In the genomic region with DNA sequence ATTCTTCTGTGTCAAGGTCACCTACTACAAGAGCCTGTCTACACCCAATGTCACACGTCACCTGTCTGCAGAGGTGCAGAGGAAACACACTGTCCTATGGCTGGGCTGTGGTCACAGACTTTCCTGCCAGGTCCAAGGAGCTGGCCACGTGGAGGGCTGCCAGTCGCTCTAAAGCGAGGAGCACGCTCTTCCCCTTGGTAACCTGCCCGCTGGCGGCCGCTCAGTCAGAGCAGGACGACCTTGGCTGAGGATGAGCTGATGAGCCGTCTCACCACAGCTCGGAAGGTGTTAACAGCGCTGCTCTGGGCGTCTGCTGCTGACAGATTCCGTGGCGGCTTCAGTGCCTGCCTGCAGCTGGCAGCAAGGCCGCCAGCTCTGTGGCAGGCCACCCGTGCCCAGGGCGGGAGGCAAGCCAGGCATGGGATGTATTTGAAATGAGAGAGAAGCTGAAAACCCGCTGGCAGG, we compare ENCODE assay signal across 8 mouse cellular contexts. TPM values are rescaled to one million over a fixed set of nuclear protein-coding genes. Genes with fewer than 3 reads are reported as not detected.
DNase-seq lines count a peak whose midpoint lies in the region; ATAC-seq and TF ChIP-seq lines count a peak whose summit lies in the region.

No protein-coding gene starts in this region.

- H3K4me3 ChIP-seq in E14TG2a.4 (replicated peaks; ENCODE audit: low read length) = peak overlapping the region; percentile 67
- H3K4me3 ChIP-seq in forebrain, embryonic 12.5 days (replicated peaks) = no peak overlapping the region
- no peak overlapping the region for H3K4me3 ChIP-seq in heart, embryonic 14.5 days (ENCODE audit: control insufficient read depth in 1 of 2, insufficient read depth in 1 of 2, low read depth in 1 of 2, low read length in 2 of 2)
- H3K4me3 ChIP-seq in midbrain, postnatal 0 days (ENCODE audit: low read depth, low read length) = no peak overlapping the region

- H3K9me3 ChIP-seq in E14TG2a.4 (ENCODE audit: low read length) = no peaks in the 10 kb centered on the region
- no peaks in the 10 kb centered on the region for H3K9me3 ChIP-seq in forebrain, embryonic 12.5 days
- H3K9me3 ChIP-seq in heart, embryonic 14.5 days (ENCODE audit: control insufficient read depth, low read length) = no peaks in the 10 kb centered on the region
- no peaks in the 10 kb centered on the region for H3K9me3 ChIP-seq in midbrain, postnatal 0 days (ENCODE audit: low read length)

- H3K4me2 ChIP-seq in forebrain, embryonic 12.5 days = no peak overlapping the region
- H3K4me2 ChIP-seq in heart, embryonic 14.5 days (ENCODE audit: low read length) = peak overlapping the region; percentile 19; the same call in 1 of the 2 replicates
- H3K4me2 ChIP-seq in midbrain, postnatal 0 days (ENCODE audit: low read depth, low read length, poor library complexity, severe bottlenecking) = no peak overlapping the region

- H3K4me1 ChIP-seq in E14TG2a.4 (replicated peaks; ENCODE audit: low read depth, low read length) = peaks cover 54% of the 10 kb centered on the region
- peaks cover 18% of the 10 kb centered on the region for H3K4me1 ChIP-seq in forebrain, embryonic 12.5 days
- peaks cover 10 to 19% of the 10 kb centered on the region in 2 experiments for H3K4me1 ChIP-seq in heart, embryonic 14.5 days (ENCODE audit: control insufficient read depth in 2 of 2, insufficient read depth in 2 of 2, low read length in 2 of 2)
- peaks cover 15% of the 10 kb centered on the region for H3K4me1 ChIP-seq in midbrain, postnatal 0 days (ENCODE audit: insufficient read depth, low read length)

- H3K9ac ChIP-seq in forebrain, embryonic 12.5 days = no peak overlapping the region
- H3K9ac ChIP-seq in heart, embryonic 14.5 days (ENCODE audit: low read length) = 0 out of 2 replicates have a peak overlapping the region, but pooled peaks have one; percentile 32
- no peak overlapping the region for H3K9ac ChIP-seq in midbrain, postnatal 0 days (replicated peaks; ENCODE audit: low read length, poor library complexity, severe bottlenecking)

- 74% methylated on average over 19 of the region's 19 CpGs for WGBS in forebrain, embryonic 12.5 days
- WGBS in heart, embryonic 14.5 days = 36% methylated on average over 19 of the region's 19 CpGs
- WGBS in midbrain, postnatal 0 days = 63% methylated on average over 19 of the region's 19 CpGs

- peak overlapping the region; percentile 89 for H3K27ac ChIP-seq in forebrain, embryonic 12.5 days
- H3K27ac ChIP-seq in heart, embryonic 14.5 days (replicated peaks in 1 of 2; ENCODE audit: control insufficient read depth in 1 of 2, insufficient read depth in 1 of 2, low read depth in 2 of 2, low read length in 2 of 2) = peak overlapping the region; percentile 74 to 78
- H3K27ac ChIP-seq in midbrain, postnatal 0 days (ENCODE audit: low read depth, low read length) = peak overlapping the region; percentile 86

- peaks cover 38% of the 10 kb centered on the region for H3K36me3 ChIP-seq in E14TG2a.4 (ENCODE audit: insufficient read depth, low read length)
- H3K36me3 ChIP-seq in forebrain, embryonic 12.5 days (replicated peaks) = peaks cover 13% of the 10 kb centered on the region; the same call in 1 of the 2 replicates
- peaks cover 25% of the 10 kb centered on the region for H3K36me3 ChIP-seq in heart, embryonic 14.5 days (ENCODE audit: control insufficient read depth, insufficient read depth, low read length)
- peaks cover 9% of the 10 kb centered on the region; the same call in 1 of the 2 replicates for H3K36me3 ChIP-seq in midbrain, postnatal 0 days (ENCODE audit: insufficient read depth, low read length)

- no peaks in the 10 kb centered on the region for H3K27me3 ChIP-seq in E14TG2a.4 (ENCODE audit: insufficient read depth, low read length)
- H3K27me3 ChIP-seq in forebrain, embryonic 12.5 days = no peaks in the 10 kb centered on the region
- no peaks in the 10 kb centered on the region for H3K27me3 ChIP-seq in heart, embryonic 14.5 days (ENCODE audit: control insufficient read depth, insufficient read depth, low read length)
- no peaks in the 10 kb centered on the region for H3K27me3 ChIP-seq in midbrain, postnatal 0 days (ENCODE audit: insufficient read depth, low read length)

- DNase-seq in adrenal gland, adult 8-10 months = peak; percentile 58
- peak; percentile 28 to 51 for DNase-seq in kidney, postnatal 4 days
- peak; percentile 85 for DNase-seq in midbrain, postnatal 0 days (ENCODE audit: low spot score)
- no peak for DNase-seq in urinary bladder, postnatal 25 days (ENCODE audit: low spot score)

- peak; percentile 15; the same call in 1 of the 2 replicates for ATAC-seq in forebrain, embryonic 12.5 days (ENCODE audit: low FRiP score)
- peak; percentile 60 for ATAC-seq in heart, embryonic 14.5 days (ENCODE audit: insufficient number of reproducible peaks, insufficient read depth, low FRiP score, low read depth)
- peak; percentile 28; the same call in 1 of the 2 replicates for ATAC-seq in midbrain, postnatal 0 days (ENCODE audit: low FRiP score)
- ATAC-seq in erythroid progenitor cell, adult 5-6 weeks (replicated peaks; ENCODE audit: low FRiP score, poor library complexity, severe bottlenecking) = no peak

- TF ChIP-seq CTCF in E14TG2a.4 (conservative IDR thresholded peaks at IDR 0.05; ENCODE audit: low read length) = no peak
- no peak for TF ChIP-seq CTCF in midbrain, postnatal 0 days (IDR thresholded peaks at IDR 0.05)

RNA-seq across cellular contexts. Expression of a gene that starts 25.6 kb away (rescaled TPM):
- total RNA-seq in adrenal gland, adult 8-10 months (2022) = 100 to 1,000 TPM in 1 of 4 experiments, 10 to 100 TPM in 3; 83.4 to 109 (median 96.9) TPM
- 41.6 and 44.1 TPM in 2 replicates for polyA plus RNA-seq in forebrain, embryonic 12.5 days (2016; fragmentation: Nextera tagmentation; extraction: Ambion mirVana)
- 44.0 and 50.6 TPM in 2 replicates for polyA plus RNA-seq in heart, embryonic 14.5 days (2014; fragmentation: Nextera tagmentation; extraction: Ambion mirVana)
- 6.4 and 8.8 TPM in 2 replicates for total RNA-seq in midbrain, postnatal 0 days (2014; rRNA removed)
- polyA plus RNA-seq in midbrain, postnatal 0 days (2015; fragmentation: Nextera tagmentation; extraction: Ambion mirVana) = 23.4 and 23.6 TPM in 2 replicates
- 11.5 and 14.7 TPM in 2 replicates for total RNA-seq in erythroid progenitor cell, adult 5-6 weeks (2015; ENCODE audit: low replicate concordance)
- 3.1 and 7.7 TPM in 2 replicates for total RNA-seq in erythroid progenitor cell, adult 5-6 weeks (2017; ENCODE audit: low replicate concordance)

RNA-seq across cellular contexts. Expression of a gene that starts 49.7 kb away (rescaled TPM):
- 10 to 100 TPM; 41.7 to 51.0 (median 46.9) TPM for total RNA-seq in adrenal gland, adult 8-10 months (2022)
- polyA plus RNA-seq in forebrain, embryonic 12.5 days (2016; fragmentation: Nextera tagmentation; extraction: Ambion mirVana) = 40.4 and 41.5 TPM in 2 replicates
- 33.8 and 34.8 TPM in 2 replicates for polyA plus RNA-seq in heart, embryonic 14.5 days (2014; fragmentation: Nextera tagmentation; extraction: Ambion mirVana)
- 53.2 and 54.4 TPM in 2 replicates for total RNA-seq in midbrain, postnatal 0 days (2014; rRNA removed)
- 37.9 and 38.8 TPM in 2 replicates for polyA plus RNA-seq in midbrain, postnatal 0 days (2015; fragmentation: Nextera tagmentation; extraction: Ambion mirVana)
- total RNA-seq in erythroid progenitor cell, adult 5-6 weeks (2015; ENCODE audit: low replicate concordance) = 22.3 and 29.8 TPM in 2 replicates
- total RNA-seq in erythroid progenitor cell, adult 5-6 weeks (2017; ENCODE audit: low replicate concordance) = 17.1 and 25.2 TPM in 2 replicates

RNA-seq across cellular contexts. Expression of a gene that starts 51.0 kb away (rescaled TPM):
- 10 to 100 TPM; 25.6 to 27.2 (median 26.4) TPM for total RNA-seq in adrenal gland, adult 8-10 months (2022)
- 43.0 and 45.8 TPM in 2 replicates for polyA plus RNA-seq in forebrain, embryonic 12.5 days (2016; fragmentation: Nextera tagmentation; extraction: Ambion mirVana)
- 19.8 and 21.2 TPM in 2 replicates for polyA plus RNA-seq in heart, embryonic 14.5 days (2014; fragmentation: Nextera tagmentation; extraction: Ambion mirVana)
- 57.4 and 62.2 TPM in 2 replicates for total RNA-seq in midbrain, postnatal 0 days (2014; rRNA removed)
- 59.6 and 66.4 TPM in 2 replicates for polyA plus RNA-seq in midbrain, postnatal 0 days (2015; fragmentation: Nextera tagmentation; extraction: Ambion mirVana)
- 14.1 and 19.7 TPM in 2 replicates for total RNA-seq in erythroid progenitor cell, adult 5-6 weeks (2015; ENCODE audit: low replicate concordance)
- total RNA-seq in erythroid progenitor cell, adult 5-6 weeks (2017; ENCODE audit: low replicate concordance) = 13.5 and 20.5 TPM in 2 replicates

RNA-seq across cellular contexts. Expression of a gene that starts 51.2 kb away (rescaled TPM):
- total RNA-seq in adrenal gland, adult 8-10 months (2022) = 10 to 100 TPM; 14.0 to 20.1 (median 17.2) TPM
- 29.0 and 30.2 TPM in 2 replicates for polyA plus RNA-seq in forebrain, embryonic 12.5 days (2016; fragmentation: Nextera tagmentation; extraction: Ambion mirVana)
- polyA plus RNA-seq in heart, embryonic 14.5 days (2014; fragmentation: Nextera tagmentation; extraction: Ambion mirVana) = 15.2 and 16.0 TPM in 2 replicates
- total RNA-seq in midbrain, postnatal 0 days (2014; rRNA removed) = 7.7 and 9.8 TPM in 2 replicates
- 12.6 and 14.5 TPM in 2 replicates for polyA plus RNA-seq in midbrain, postnatal 0 days (2015; fragmentation: Nextera tagmentation; extraction: Ambion mirVana)
- total RNA-seq in erythroid progenitor cell, adult 5-6 weeks (2015; ENCODE audit: low replicate concordance) = 8.8 and 11.9 TPM in 2 replicates
- 3.6 and 10.4 TPM in 2 replicates for total RNA-seq in erythroid progenitor cell, adult 5-6 weeks (2017; ENCODE audit: low replicate concordance)
